Mouse (Mus musculus): Measurements from ENCODE around the gene Sgce. TPM values are rescaled to one million over a fixed set of nuclear protein-coding genes. Genes with fewer than 3 reads are reported as not detected.

The Sgce gene
- total and polyA plus RNA-seq, 2 experiments: 1.6 to 6.1 TPM

DNA sequence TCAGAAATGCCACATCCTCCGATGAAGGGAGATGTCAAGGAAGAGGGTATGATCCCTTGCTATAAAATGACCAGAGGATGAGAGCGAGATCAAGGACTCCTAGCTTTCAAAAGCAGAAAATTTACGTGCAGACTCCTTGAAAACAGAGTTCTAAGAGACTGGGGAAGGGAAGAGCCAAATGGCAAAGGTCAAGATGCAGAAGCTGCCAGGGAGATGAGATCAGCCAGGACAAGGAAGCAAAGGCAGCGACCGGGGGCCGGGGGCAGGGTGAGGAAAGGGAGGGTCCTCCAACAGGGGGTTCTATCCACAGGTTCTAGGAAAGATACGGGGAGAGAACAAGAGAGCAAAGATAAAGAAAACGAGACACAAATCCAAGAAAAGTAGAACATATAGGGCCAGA, 15.3 kb downstream of the Sgce start:
- 82% methylated on average over 8 of the region's 8 CpGs for WGBS
- no peaks in the 10 kb centered on the region for H3K79me2 ChIP-seq (ENCODE audit: control insufficient read depth, insufficient read depth, low read length)

DNA sequence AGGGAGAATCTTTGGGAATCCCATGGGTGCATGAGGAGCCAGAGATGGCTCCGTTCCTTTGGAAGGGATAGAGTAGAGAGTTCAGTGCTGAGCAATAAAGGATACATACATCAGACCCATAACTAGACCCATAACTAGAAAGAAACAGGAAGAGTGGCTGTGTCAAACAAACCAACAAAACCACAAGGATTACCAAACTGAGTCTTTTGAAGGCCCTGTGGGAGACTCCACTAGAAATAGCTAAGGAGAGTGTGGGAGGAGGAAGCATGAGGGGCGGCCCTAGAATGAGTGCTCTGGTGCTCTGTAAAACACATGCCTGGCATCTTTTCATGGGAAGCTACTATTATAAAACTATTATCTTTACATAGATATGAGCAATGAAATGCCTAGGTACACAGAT, 18.7 kb downstream of the Sgce start:
- Histone ChIP-seq H3K4me3 (ENCODE audit: insufficient read depth, low read depth, low read length) (no peak overlapping the region), H3K9ac (ENCODE audit: low read depth, low read length) (no peak overlapping the region), H3K4me1 (ENCODE audit: control insufficient read depth, insufficient read depth, low read length) (no peaks in the 10 kb centered on the region), H3K27me3 (ENCODE audit: control insufficient read depth, insufficient read depth, low read length) (no peaks in the 10 kb centered on the region), H3K36me3 (ENCODE audit: control insufficient read depth, insufficient read depth, low read length) (no peaks in the 10 kb centered on the region), H3K79me2 (ENCODE audit: control insufficient read depth, insufficient read depth, low read length) (no peaks in the 10 kb centered on the region), H3K27ac (replicated peaks; ENCODE audit: insufficient read depth, low read depth, low read length) (no peak overlapping the region)
- TF ChIP-seq CTCF (IDR thresholded peaks at IDR 0.05; ENCODE audit: low read depth, low read length) (no peak), POLR2A (IDR thresholded peaks at IDR 0.05; ENCODE audit: extremely low read depth, insufficient read depth, low read length) (no peak)
- no peak for DNase-seq (ENCODE audit: extremely low read depth, low read depth, low spot score)
- 88% methylated on average over 2 of the region's 2 CpGs for WGBS

More for the DNA sequence above, 15.3 kb downstream of the Sgce start:
- TF ChIP-seq POLR2A (IDR thresholded peaks at IDR 0.05; ENCODE audit: extremely low read depth, insufficient read depth, low read length) (no peak), CTCF (IDR thresholded peaks at IDR 0.05; ENCODE audit: low read depth, low read length) (no peak)
- DNase-seq (ENCODE audit: extremely low read depth, low read depth, low spot score): no peak
- no peak overlapping the region for H3K27ac ChIP-seq (replicated peaks; ENCODE audit: insufficient read depth, low read depth, low read length)
- no peaks in the 10 kb centered on the region for H3K27me3 ChIP-seq (ENCODE audit: control insufficient read depth, insufficient read depth, low read length)
- no peak overlapping the region for H3K4me3 ChIP-seq (ENCODE audit: insufficient read depth, low read depth, low read length)
- no peak overlapping the region for H3K9ac ChIP-seq (ENCODE audit: low read depth, low read length)
- H3K36me3 ChIP-seq (ENCODE audit: control insufficient read depth, insufficient read depth, low read length): no peaks in the 10 kb centered on the region
- H3K4me1 ChIP-seq (ENCODE audit: control insufficient read depth, insufficient read depth, low read length): no peaks in the 10 kb centered on the region

DNA sequence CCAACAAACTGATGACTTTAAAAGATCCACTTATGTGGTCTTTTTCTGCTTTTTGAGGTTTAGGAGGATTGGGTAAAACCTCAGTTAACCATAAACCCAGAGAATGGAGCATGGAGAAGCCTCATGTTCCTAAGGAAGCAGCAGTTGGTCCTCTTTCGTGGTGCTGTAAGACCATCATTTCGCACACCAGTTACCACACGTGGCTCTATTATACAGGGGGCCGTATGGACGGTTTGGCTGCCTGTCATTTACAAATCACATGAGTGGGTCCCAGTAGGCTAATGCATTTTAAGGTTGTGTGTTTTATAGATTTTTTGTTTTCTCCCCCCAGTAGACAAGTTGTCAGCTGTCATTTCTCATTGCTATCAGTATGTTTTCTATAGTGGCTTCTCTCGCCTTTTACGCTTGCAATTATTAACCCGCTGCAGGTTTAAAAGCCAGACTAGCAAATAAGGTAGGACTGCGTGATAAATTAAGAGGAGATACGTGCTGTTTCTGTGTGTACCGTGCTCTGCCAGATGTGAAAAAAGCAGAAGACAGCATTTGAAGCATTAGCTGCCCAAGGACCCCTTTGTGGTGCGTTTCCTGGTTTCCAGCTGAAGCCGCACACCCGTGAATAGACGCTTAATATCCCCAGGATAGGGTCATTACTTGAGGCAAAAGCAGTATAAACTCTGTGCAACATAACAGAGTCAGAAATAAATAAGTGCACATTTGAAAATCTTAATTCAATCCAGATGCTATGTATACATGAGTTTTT, 22.8 kb downstream of the Sgce start:
- no peaks in the 10 kb centered on the region for H3K36me3 ChIP-seq (ENCODE audit: control insufficient read depth, insufficient read depth, low read length)
- H3K4me3 ChIP-seq (ENCODE audit: insufficient read depth, low read depth, low read length): no peak overlapping the region
- no peak overlapping the region for H3K9ac ChIP-seq (ENCODE audit: low read depth, low read length)
- TF ChIP-seq POLR2A (IDR thresholded peaks at IDR 0.05; ENCODE audit: extremely low read depth, insufficient read depth, low read length): no peak
- no peak for TF ChIP-seq CTCF (IDR thresholded peaks at IDR 0.05; ENCODE audit: low read depth, low read length)
- no peaks in the 10 kb centered on the region for H3K4me1 ChIP-seq (ENCODE audit: control insufficient read depth, insufficient read depth, low read length)
- no peak overlapping the region for H3K27ac ChIP-seq (replicated peaks; ENCODE audit: insufficient read depth, low read depth, low read length)
- H3K27me3 ChIP-seq (ENCODE audit: control insufficient read depth, insufficient read depth, low read length): no peaks in the 10 kb centered on the region
- WGBS: 95% methylated on average over 15 of the region's 15 CpGs
- no peaks in the 10 kb centered on the region for H3K79me2 ChIP-seq (ENCODE audit: control insufficient read depth, insufficient read depth, low read length)
- no peak for DNase-seq (ENCODE audit: extremely low read depth, low read depth, low spot score)

GRCm38 (mm10) chr6:4722739-4723138, 24.3 kb downstream of the Sgce start:
- WGBS: 92% methylated on average over 13 of the region's 13 CpGs
- H3K36me3 ChIP-seq (ENCODE audit: control insufficient read depth, insufficient read depth, low read length): no peaks in the 10 kb centered on the region
- no peaks in the 10 kb centered on the region for H3K4me1 ChIP-seq (ENCODE audit: control insufficient read depth, insufficient read depth, low read length)
- H3K79me2 ChIP-seq (ENCODE audit: control insufficient read depth, insufficient read depth, low read length): no peaks in the 10 kb centered on the region
- no peak overlapping the region for H3K4me3 ChIP-seq (ENCODE audit: insufficient read depth, low read depth, low read length)
- TF ChIP-seq POLR2A (IDR thresholded peaks at IDR 0.05; ENCODE audit: extremely low read depth, insufficient read depth, low read length) (no peak), CTCF (IDR thresholded peaks at IDR 0.05; ENCODE audit: low read depth, low read length) (no peak)
- no peak for DNase-seq (ENCODE audit: extremely low read depth, low read depth, low spot score)
- no peaks in the 10 kb centered on the region for H3K27me3 ChIP-seq (ENCODE audit: control insufficient read depth, insufficient read depth, low read length)
- no peak overlapping the region for H3K9ac ChIP-seq (ENCODE audit: low read depth, low read length)
- no peak overlapping the region for H3K27ac ChIP-seq (replicated peaks; ENCODE audit: insufficient read depth, low read depth, low read length)

GRCm38 (mm10) chr6:4722142-4722541, 24.9 kb downstream of the Sgce start:
- Histone ChIP-seq H3K4me1 (ENCODE audit: control insufficient read depth, insufficient read depth, low read length) (no peaks in the 10 kb centered on the region), H3K9ac (ENCODE audit: low read depth, low read length) (no peak overlapping the region), H3K4me3 (ENCODE audit: insufficient read depth, low read depth, low read length) (no peak overlapping the region), H3K79me2 (ENCODE audit: control insufficient read depth, insufficient read depth, low read length) (no peaks in the 10 kb centered on the region), H3K36me3 (ENCODE audit: control insufficient read depth, insufficient read depth, low read length) (no peaks in the 10 kb centered on the region), H3K27ac (replicated peaks; ENCODE audit: insufficient read depth, low read depth, low read length) (no peak overlapping the region), H3K27me3 (ENCODE audit: control insufficient read depth, insufficient read depth, low read length) (no peaks in the 10 kb centered on the region)
- TF ChIP-seq CTCF (IDR thresholded peaks at IDR 0.05; ENCODE audit: low read depth, low read length) (no peak), POLR2A (IDR thresholded peaks at IDR 0.05; ENCODE audit: extremely low read depth, insufficient read depth, low read length) (no peak)
- 85% methylated on average over 6 of the region's 6 CpGs for WGBS
- DNase-seq (ENCODE audit: extremely low read depth, low read depth, low spot score): no peak

GRCm38 (mm10) chr6:4717344-4717743, 29.7 kb downstream of the Sgce start:
- H3K79me2 ChIP-seq (ENCODE audit: control insufficient read depth, insufficient read depth, low read length): no peaks in the 10 kb centered on the region
- H3K27me3 ChIP-seq (ENCODE audit: control insufficient read depth, insufficient read depth, low read length): no peaks in the 10 kb centered on the region
- 25% methylated on average over 2 of the region's 2 CpGs for WGBS
- TF ChIP-seq CTCF (IDR thresholded peaks at IDR 0.05; ENCODE audit: low read depth, low read length) (no peak), POLR2A (IDR thresholded peaks at IDR 0.05; ENCODE audit: extremely low read depth, insufficient read depth, low read length) (no peak)
- DNase-seq (ENCODE audit: extremely low read depth, low read depth, low spot score): peak; percentile 4
- H3K27ac ChIP-seq (replicated peaks; ENCODE audit: insufficient read depth, low read depth, low read length): no peak overlapping the region
- H3K4me3 ChIP-seq (ENCODE audit: insufficient read depth, low read depth, low read length): no peak overlapping the region
- no peaks in the 10 kb centered on the region for H3K4me1 ChIP-seq (ENCODE audit: control insufficient read depth, insufficient read depth, low read length)
- no peak overlapping the region for H3K9ac ChIP-seq (ENCODE audit: low read depth, low read length)
- H3K36me3 ChIP-seq (ENCODE audit: control insufficient read depth, insufficient read depth, low read length): no peaks in the 10 kb centered on the region

All from liver, adult 2 months (tissue).